Mouse (Mus musculus) CD8-positive naive resting alpha-beta T cell, adult 2 months (primary cell): ENCODE measurements around the gene Csmd2.
"Not testable (repeated sequence)": the region's sequence is repeated elsewhere in the genome, so short reads cannot be mapped to it uniquely, and the experiment has no call there.

Source experiments
- DNase-seq, 2 experiments: peaks; one replicate each; pipeline ENCODE4 v3.0.0; 2022; ENCODE audit warnings: low read depth in 2 of 2, low spot score in 2 of 2

Gene Csmd2

GRCm38 (mm10) chr4:128476249-128476648, 488.6 kb downstream of the Csmd2 start:
- DNase-seq, result no peak

GRCm38 (mm10) chr4:128483891-128484290, 496.2 kb downstream of the Csmd2 start:
- DNase-seq, result no peak

DNA sequence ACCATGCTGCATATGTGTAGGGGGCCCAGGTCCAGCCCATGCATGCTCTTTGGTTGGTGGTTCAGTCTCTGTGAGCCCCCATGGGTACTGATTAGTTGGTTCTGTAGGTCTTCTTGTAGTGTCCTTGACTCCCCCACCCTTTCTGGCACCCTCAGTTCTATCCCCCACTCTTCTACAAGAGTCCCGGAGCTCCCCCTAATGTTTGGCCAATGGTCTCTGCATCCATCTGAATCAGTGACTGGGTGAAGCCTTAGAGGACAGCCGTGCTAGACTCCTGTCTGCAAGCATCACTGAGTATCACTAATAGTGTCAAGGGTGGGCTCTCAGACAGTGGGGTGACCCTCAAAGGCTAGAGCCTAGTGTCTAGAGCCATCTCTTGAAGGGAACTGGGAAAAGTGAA, 497.0 kb downstream of the Csmd2 start:
- DNase-seq, result no peak

DNA sequence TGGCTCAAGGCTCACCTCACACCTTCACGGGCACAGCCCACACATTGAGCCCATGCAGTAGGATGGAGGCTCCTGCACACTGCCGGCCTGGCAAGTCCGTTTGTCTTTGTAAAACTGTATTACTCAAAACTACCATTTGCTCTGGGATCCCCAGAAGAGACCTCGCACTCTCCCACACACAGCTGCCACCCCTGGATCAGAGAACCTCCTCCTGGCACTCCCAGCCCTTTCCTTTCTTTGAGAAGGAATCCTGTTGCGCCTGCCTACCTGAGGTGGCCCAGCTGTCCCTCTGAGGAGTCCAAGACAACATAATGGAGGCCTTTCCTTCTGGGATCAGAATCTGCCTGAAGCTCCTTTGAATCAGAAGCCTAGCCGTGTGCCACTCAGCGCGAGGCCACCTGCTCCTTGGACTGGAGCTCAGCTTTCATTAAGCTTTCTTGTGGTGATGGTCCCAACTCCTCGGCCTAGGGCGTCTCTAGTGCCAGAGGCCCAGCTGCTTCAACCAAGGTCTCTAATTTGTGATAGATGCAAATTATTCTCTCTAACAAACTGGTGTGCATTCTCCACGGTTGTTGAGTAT, 502.0 kb downstream of the Csmd2 start:
- DNase-seq, result no peak

DNA sequence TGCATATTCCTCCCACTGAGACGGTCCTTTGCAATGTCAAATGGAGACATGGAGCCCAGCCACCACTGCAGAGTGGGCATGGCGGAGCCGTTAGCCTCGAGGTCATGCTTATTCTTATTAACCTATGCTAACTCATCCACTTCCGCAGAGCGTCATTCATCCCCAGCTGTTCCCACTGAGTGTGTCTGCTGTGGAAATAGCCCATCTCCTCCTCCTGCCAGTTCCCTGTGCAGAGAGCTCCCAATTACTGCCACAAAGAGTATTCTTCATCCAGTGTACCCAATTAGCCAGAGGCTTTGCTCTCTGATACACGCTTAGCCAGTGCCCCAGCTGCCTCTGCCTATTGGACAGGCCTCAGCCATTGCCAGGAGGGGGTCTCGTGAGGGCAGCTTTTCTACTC, 504.4 kb downstream of the Csmd2 start:
- DNase-seq, result no peak

- no peak for DNase-seq
These were observed 512.3 kb downstream of the Csmd2 start for GRCm38 (mm10) chr4:128499980-128500379.

GRCm38 (mm10) chr4:128506878-128507277, 519.2 kb downstream of the Csmd2 start:
- no peak for DNase-seq

- DNase-seq, result no peak
These were observed 522.2 kb downstream of the Csmd2 start for GRCm38 (mm10) chr4:128509885-128510284.

GRCm38 (mm10) chr4:128514496-128514895, 526.8 kb downstream of the Csmd2 start:
- DNase-seq, result no peak

- DNase-seq, result no peak
These were observed 533.6 kb downstream of the Csmd2 start for GRCm38 (mm10) chr4:128521276-128521675.

DNA sequence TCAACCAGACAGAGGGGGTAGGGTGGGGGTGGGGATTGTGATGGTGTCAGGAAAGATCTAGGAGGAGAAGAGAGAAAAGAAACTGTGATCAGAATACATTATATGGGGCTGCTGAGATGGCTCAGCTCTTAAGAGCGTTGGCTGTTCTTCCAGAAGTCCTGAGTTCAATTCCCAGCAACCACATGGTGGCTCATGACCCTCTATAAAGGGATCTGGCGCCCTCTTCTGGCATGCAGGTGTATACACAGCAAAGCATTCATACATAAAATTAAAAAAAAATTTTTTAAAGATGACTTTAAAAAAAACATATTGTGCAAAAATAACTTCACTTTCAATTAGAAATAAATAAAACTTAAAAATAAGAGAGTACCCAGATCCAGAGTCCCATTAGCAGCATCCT, 555.7 kb downstream of the Csmd2 start:
- DNase-seq, result no peak

DNA sequence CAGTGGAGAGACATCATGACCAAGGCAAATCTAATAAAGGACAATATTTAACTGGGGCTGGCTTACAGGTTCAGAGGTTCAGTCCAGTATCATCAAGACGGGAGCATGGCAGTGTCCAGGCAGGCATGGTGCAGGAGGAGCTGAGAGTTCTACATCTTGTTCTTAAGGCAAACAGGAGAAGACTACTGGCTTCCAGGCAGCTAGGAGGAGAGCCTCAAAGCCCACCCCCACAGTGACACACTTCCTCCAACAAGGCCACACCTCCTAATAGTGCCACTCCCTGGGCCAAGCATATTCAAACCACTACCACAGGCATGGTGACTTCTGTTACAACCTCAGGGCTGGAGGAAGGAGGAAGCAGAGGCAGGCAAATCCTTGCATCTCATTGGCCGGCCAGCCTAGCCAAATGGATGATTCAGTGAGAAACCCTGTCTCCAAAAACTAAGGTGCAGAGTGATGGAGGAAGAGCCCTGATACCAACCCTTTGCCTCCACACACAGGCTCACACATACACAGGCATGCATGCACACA, 556.4 kb downstream of the Csmd2 start:
- not testable (repeated sequence) for DNase-seq

GRCm38 (mm10) chr4:128550756-128551155, 563.1 kb downstream of the Csmd2 start:
- no peak for DNase-seq

GRCm38 (mm10) chr4:128554198-128554597, 566.5 kb downstream of the Csmd2 start:
- no peak for DNase-seq

- DNase-seq, result no peak
These were observed 572.7 kb downstream of the Csmd2 start for GRCm38 (mm10) chr4:128560327-128560726.

GRCm38 (mm10) chr4:128575811-128576210, 588.2 kb downstream of the Csmd2 start:
- no peak for DNase-seq

DNA sequence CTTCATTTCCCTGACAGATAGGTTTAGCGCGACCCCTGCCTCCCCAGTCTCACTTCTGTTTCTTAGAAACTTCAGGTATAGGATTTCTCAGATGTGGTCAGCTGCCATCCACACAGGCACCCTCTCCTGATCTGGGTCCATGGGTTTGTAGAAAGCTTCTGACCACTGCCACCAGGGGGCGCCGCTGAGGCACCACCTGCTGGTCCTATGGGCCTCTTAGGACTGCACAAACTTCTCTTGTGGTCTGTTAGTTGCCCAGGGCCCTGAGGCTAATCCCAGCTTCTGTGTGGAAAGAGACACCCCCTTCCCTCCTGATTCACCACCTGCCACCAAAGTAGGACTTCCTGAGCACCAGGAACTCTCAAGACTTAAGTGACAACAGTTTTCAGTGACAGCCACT, 591.5 kb downstream of the Csmd2 start:
- peak; percentile 52 to 53 for DNase-seq

- DNase-seq, result no peak
These were observed 605.6 kb downstream of the Csmd2 start for GRCm38 (mm10) chr4:128593286-128593685.

DNA sequence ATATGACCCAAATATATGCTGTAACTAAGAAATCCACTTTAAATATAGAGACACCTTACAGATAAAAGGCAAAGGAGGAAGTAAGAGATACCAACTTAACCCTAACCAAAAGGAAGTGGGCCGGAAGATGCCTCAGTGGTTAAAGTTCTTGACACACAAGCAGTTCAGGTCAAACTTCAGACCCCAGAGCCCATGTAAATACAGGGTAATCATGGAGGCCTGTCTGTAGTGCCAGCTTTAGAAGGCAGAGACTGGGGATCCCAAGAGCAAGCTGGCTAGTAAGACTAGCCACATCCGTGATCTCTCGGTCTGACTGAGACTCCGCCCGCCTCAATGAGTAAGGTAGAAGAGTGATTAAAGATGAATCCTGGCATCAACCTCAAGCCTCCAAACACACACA, 606.4 kb downstream of the Csmd2 start:
- peak in 1 of 2 experiments; percentile 28 for DNase-seq

GRCm38 (mm10) chr4:128597801-128598560, 610.3 kb downstream of the Csmd2 start:
- DNase-seq, result no peak

DNA sequence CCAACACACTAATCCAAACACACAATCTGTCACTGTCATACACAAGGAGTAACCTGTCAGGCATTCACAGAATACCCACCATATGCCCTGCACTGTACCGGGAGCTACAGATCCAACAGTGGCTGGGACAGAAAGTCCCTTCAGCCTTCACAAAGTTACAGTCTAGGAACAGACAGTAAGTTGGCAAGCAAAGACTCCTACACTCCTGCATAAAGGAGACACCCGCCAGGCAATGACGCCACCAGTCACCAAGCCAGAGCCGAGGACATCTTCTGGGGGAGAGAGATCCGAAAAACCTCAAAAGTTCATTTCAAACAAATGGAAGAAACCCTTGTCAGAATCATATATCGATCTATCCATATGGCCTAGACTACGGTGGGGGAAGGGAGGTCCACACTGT, 618.9 kb downstream of the Csmd2 start:
- no peak for DNase-seq

DNA sequence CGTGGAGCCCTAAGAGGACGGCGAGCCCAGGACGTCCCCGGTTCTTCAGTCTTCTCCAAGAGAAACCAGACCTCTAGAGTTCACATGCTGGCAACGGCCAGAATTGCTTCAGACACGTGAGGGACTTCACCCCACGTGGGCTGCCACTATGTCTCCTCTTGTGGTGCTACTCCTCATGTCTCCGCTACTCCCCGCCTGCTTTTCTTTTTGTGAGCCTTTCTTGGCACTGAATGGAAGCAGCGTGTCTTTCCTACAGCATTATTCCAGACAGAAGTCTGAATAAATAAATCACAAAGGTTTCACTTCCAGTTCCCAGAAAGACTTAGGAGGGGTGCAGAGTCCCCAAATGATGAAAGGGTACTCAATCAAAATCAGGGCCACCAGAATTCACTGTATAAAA, 620.0 kb downstream of the Csmd2 start:
- no peak for DNase-seq
